Mouse (Mus musculus) embryonic facial prominence, embryonic 14.5 days (tissue): ENCODE results near the gene Pold1. TPM values are rescaled to one million over a fixed set of nuclear protein-coding genes. Genes with fewer than 3 reads are reported as not detected.

Experiments
- ATAC-seq: fragments of 200-750 bp; cut with Nextera tagmentation; 2 replicates; pipeline ENCODE4 v1.8.0; 2017; ENCODE audit warnings: low read depth, moderate number of reproducible peaks, moderate TSS enrichment
- DNase-seq: peaks from one replicate; pipeline ENCODE4 v3.0.0-alpha.2; 2015; ENCODE audit warnings: low spot score
- H3K27ac ChIP-seq: fragments of 300-500 bp; sonication (generic); replicated peaks from 2 replicates; pipeline ENCODE4 v1.5.1; 2014; ENCODE audit warnings: low read depth, mild to moderate bottlenecking, low read length, moderate library complexity
- H3K27me3 ChIP-seq: fragments of 300-500 bp; sonication (generic); replicated peaks from 2 replicates; pipeline ENCODE4 v1.6.1; 2014; ENCODE audit warnings: low read length; ENCODE audit not compliant: control insufficient read depth, insufficient read depth
- H3K36me3 ChIP-seq: fragments of 300-500 bp; sonication (generic); 2 replicates; pipeline ENCODE4 v1.6.1; 2014; ENCODE audit warnings: low read length, mixed read lengths; ENCODE audit not compliant: control insufficient read depth, insufficient read depth
- H3K4me1 ChIP-seq: fragments of 300-500 bp; sonication (generic); 2 replicates; pipeline ENCODE4 v1.6.1; 2014; ENCODE audit warnings: antibody characterized with exemption, low read length; ENCODE audit not compliant: control insufficient read depth, insufficient read depth
- H3K4me2 ChIP-seq: fragments of 300-500 bp; sonication (generic); 2 replicates; pipeline ENCODE4 v1.6.1; 2014; ENCODE audit warnings: low read depth, mild to moderate bottlenecking, low read length, moderate library complexity, mixed read lengths
- H3K4me3 ChIP-seq: fragments of 300-500 bp; sonication (generic); 2 replicates; pipeline ENCODE4 v1.5.1; 2014; ENCODE audit warnings: low read depth, mild to moderate bottlenecking, low read length
- H3K9ac ChIP-seq: fragments of 300-500 bp; sonication (generic); 2 replicates; pipeline ENCODE4 v1.6.1; 2014; ENCODE audit warnings: low read depth, mild to moderate bottlenecking, low read length, moderate library complexity, mixed read lengths
- H3K9me3 ChIP-seq: fragments of 300-500 bp; sonication (generic); 2 replicates; pipeline ENCODE4 v1.6.1; 2016; ENCODE audit warnings: low read length; ENCODE audit not compliant: control insufficient read depth
- WGBS: fragments of 180-500 bp; shearing (Covaris S2); extraction: QIAGEN DNeasy Blood & Tissue Kit; methylation state at CpG from one replicate; pipeline ENCODE4 v1.1.7; 2014; 5-methylcytosine and 5-hydroxymethylcytosine counted together
- polyA plus RNA-seq: library from polyadenylated mRNA; unstranded; fragments of >200 nt; fragmentation: Nextera tagmentation; extraction: Ambion mirVana; gene quantifications from 2 replicates; pipeline ENCODE4 v1.2.1, GENCODE M21; 2014

The Pold1 gene
- polyA plus RNA-seq, 1 experiment from 2014 or later: 57.9 TPM

DNA sequence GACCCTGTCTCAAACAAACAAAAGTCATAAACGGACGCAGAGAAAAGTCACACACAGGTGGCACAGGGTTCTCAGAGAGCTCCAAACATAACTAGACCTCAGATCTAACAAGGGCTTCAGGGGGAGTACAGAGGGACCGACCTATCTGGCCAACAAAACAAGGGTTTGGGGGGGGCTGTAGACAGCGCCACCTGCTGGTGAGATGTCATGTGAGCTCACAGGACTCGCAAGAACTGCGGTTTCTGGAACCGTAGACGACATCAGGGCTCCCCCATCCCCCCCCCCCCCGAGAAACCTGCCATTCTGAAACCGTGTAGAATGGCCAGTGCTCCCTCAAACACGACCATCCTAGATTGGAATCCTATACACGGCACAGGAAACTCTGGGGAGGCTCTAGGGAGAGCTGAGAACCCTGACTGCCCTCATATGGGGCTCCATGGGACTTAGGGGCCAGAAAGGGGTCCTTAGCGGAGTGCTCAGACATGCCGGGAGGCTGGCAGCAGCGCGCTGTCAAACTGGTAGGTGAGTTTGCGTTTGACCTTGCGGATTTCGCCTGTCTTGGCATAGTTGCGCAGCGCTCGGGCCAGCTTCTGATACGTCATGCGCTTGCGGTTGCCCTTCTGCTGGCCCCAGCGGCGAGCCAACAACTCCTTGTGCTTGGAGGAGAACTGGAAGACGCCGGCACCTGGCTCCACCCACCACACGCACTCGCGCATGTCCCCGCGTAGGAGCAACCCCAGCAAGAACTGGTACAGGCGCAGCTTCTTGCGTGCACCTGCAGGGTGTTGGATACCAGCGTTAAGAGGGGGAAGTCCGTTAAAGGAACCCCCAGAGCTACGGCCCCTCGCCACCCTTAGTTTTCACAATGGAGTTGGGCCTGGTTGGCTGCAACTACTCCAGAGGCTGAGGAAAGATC, 20.9 kb downstream of the Pold1 start:
- Histone ChIP-seq H3K9ac (peak overlapping the region; percentile 58), H3K27me3 (peaks cover 44% of the 10 kb centered on the region), H3K27ac (no peak overlapping the region), H3K4me3 (peak overlapping the region; percentile 39), H3K36me3 (0 out of 2 replicates have a peak, but pooled peaks cover 2% of the 10 kb centered on the region), H3K9me3 (no peaks in the 10 kb centered on the region), H3K4me2 (peak overlapping the region; percentile 85), H3K4me1 (peaks cover 6% of the 10 kb centered on the region; the same call in 1 of the 2 replicates)
- 6% methylated on average over 35 of the region's 40 CpGs for WGBS
- DNase-seq (peak; percentile 71), ATAC-seq (peak; percentile 63)

DNA sequence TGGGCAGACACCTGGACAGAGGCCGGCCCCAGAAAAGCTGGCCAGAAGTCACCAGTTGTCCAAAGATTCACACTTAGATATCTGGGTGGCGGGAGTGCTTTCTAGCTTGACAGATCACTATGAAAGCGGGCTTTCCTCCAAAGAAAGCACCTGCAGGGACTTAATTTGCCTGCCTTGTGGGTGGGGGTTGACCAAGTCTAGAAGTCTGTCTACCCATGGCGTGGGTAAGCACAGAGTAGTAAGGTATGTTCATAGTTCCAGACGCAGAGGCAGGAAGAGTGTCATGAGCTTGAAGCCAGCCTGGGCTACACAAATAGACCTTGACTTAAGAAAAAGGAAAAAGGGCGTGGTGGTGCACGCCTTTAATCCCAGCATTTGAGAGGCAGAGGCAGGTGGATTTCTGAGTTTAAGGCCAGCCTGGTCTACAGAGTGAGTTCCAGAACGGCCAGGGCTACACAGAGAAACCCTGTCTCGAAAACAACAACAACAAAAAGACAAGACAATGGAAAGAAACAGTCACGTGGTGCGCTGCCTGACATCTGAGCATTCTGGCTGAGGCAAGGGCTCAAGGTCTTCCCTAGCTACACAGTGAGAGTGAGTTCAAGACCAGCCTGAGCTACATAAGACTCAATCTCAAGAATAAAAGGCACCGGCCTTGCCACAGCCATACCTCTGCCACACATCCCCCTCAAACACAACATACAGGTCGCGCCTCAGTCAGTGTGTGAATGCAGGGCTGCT, 22.1 kb downstream of the Pold1 start:
- peaks cover 54% of the 10 kb centered on the region for H3K27me3 ChIP-seq
- H3K36me3 ChIP-seq: no peaks in the 10 kb centered on the region
- no peak overlapping the region for H3K4me3 ChIP-seq
- no peak overlapping the region for H3K27ac ChIP-seq
- no peak for DNase-seq
- 87% methylated on average over 14 of the region's 14 CpGs for WGBS
- no peak overlapping the region for H3K9ac ChIP-seq
- H3K9me3 ChIP-seq: no peaks in the 10 kb centered on the region
- ATAC-seq: no peak
- peaks cover 6% of the 10 kb centered on the region; the same call in 1 of the 2 replicates for H3K4me1 ChIP-seq
- H3K4me2 ChIP-seq: no peak overlapping the region

GRCm38 (mm10) chr7:44525126-44525832, 23.4 kb downstream of the Pold1 start:
- peak; percentile 7; the same call in 1 of the 2 replicates for ATAC-seq
- Histone ChIP-seq H3K4me3 (no peak overlapping the region), H3K27ac (no peak overlapping the region), H3K9me3 (no peaks in the 10 kb centered on the region), H3K4me2 (peak overlapping the region; percentile 25; the same call in 1 of the 2 replicates), H3K36me3 (no peaks in the 10 kb centered on the region), H3K27me3 (peaks cover 59% of the 10 kb centered on the region), H3K4me1 (peaks cover 6% of the 10 kb centered on the region; the same call in 1 of the 2 replicates), H3K9ac (0 out of 2 replicates have a peak overlapping the region, but pooled peaks have one; percentile 16)
- 11% methylated on average over 19 of the region's 22 CpGs for WGBS
- peak; percentile 46 for DNase-seq

- Histone ChIP-seq H3K9ac (0 out of 2 replicates have a peak within 1 kb of the TSS, but pooled peaks have one; percentile 16), H3K4me1 (peaks cover 6% of the 10 kb centered on the region; the same call in 1 of the 2 replicates), H3K4me2 (peak within 1 kb of the TSS; percentile 25; the same call in 1 of the 2 replicates), H3K36me3 (no peaks in the 10 kb centered on the region), H3K4me3 (no peak within 1 kb of the TSS), H3K9me3 (no peaks in the 10 kb centered on the region), H3K27me3 (peaks cover 59% of the 10 kb centered on the region), H3K27ac (no peak within 1 kb of the TSS)
- 25% methylated on average over 12 of the region's 12 CpGs for WGBS
- ATAC-seq (no peak), DNase-seq (no peak)
Measured at GRCm38 (mm10) chr7:44524502-44524901, 24.1 kb downstream of the Pold1 start, which contains the start of gene Mybpc2. Gene Mybpc2 (minus strand): TSS chr7:44524656.

GRCm38 (mm10) chr7:44523056-44523455, 25.6 kb downstream of the Pold1 start:
- WGBS: 52% methylated on average over 2 of the region's 2 CpGs
- Histone ChIP-seq H3K9me3 (no peaks in the 10 kb centered on the region), H3K4me3 (no peak overlapping the region), H3K27me3 (peaks cover 53% of the 10 kb centered on the region), H3K4me1 (peaks cover 6% of the 10 kb centered on the region; the same call in 1 of the 2 replicates), H3K27ac (no peak overlapping the region), H3K9ac (no peak overlapping the region), H3K36me3 (no peaks in the 10 kb centered on the region), H3K4me2 (no peak overlapping the region)
- ATAC-seq (no peak), DNase-seq (no peak)

- WGBS: 5% methylated on average over 14 of the region's 20 CpGs
- Histone ChIP-seq H3K27ac (no peak overlapping the region), H3K9me3 (no peaks in the 10 kb centered on the region), H3K4me2 (peak overlapping the region; percentile 34), H3K36me3 (no peaks in the 10 kb centered on the region), H3K27me3 (peaks cover 50% of the 10 kb centered on the region), H3K9ac (peak overlapping the region; percentile 34; the same call in 1 of the 2 replicates), H3K4me1 (0 out of 2 replicates have a peak, but pooled peaks cover 6% of the 10 kb centered on the region), H3K4me3 (no peak overlapping the region)
- ATAC-seq (peak; percentile 62; the same call in 1 of the 2 replicates), DNase-seq (peak; percentile 53)
Measured at GRCm38 (mm10) chr7:44521710-44522109, 26.9 kb downstream of the Pold1 start.

DNA sequence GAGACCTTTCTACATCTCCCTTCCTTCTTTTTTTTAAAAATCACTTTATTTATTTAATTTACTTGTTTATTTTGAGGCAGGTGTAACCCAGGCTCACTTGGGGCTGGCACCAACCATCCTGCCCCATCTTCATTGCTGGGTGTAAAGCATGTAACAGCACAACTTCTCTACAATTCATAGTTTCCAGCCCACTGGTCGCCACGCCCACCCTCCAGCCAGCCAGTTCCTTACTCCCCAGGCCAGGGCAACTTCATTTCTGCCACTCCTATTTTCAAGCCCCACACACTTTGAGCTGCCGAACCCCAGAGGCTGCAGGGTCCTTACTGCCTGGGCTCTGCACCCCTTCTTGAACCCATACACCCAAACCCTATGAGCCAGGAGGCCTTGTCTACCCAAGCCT, 27.7 kb downstream of the Pold1 start:
- Histone ChIP-seq H3K4me3 (no peak overlapping the region), H3K36me3 (no peaks in the 10 kb centered on the region), H3K9me3 (no peaks in the 10 kb centered on the region), H3K27me3 (peaks cover 45% of the 10 kb centered on the region), H3K9ac (no peak overlapping the region), H3K4me1 (0 out of 2 replicates have a peak, but pooled peaks cover 6% of the 10 kb centered on the region), H3K4me2 (no peak overlapping the region), H3K27ac (no peak overlapping the region)
- ATAC-seq (no peak), DNase-seq (no peak)
- WGBS: 62% methylated on average over 3 of the region's 3 CpGs
